Mouse (Mus musculus) heart, embryonic 10.5 days (tissue): ENCODE data around the gene Pla2g12a. TPM values are rescaled to one million over a fixed set of nuclear protein-coding genes. Genes with fewer than 3 reads are reported as not detected.

Experiments
- DNase-seq: peaks from one replicate; pipeline ENCODE4 v3.0.0-alpha.2; 2017; ENCODE audit warnings: low spot score
- H3K27ac ChIP-seq: fragments of 300-500 bp; sonication (generic); 2 replicates; pipeline ENCODE4 v1.5.1; 2016; ENCODE audit warnings: mild to moderate bottlenecking
- H3K27me3 ChIP-seq: fragments of 300-500 bp; sonication (generic); 2 replicates; pipeline ENCODE4 v1.6.1; 2016; ENCODE audit warnings: mild to moderate bottlenecking; ENCODE audit not compliant: poor library complexity, insufficient read depth, severe bottlenecking
- H3K36me3 ChIP-seq: fragments of 300-500 bp; sonication (generic); 2 replicates; pipeline ENCODE4 v1.6.1; 2016; ENCODE audit warnings: mild to moderate bottlenecking, moderate library complexity
- H3K4me1 ChIP-seq: fragments of 300-500 bp; sonication (generic); 2 replicates; pipeline ENCODE4 v1.6.1; 2016; ENCODE audit warnings: mild to moderate bottlenecking
- H3K4me3 ChIP-seq: fragments of 300-500 bp; sonication (generic); 2 replicates; pipeline ENCODE4 v1.5.1; 2016; ENCODE audit warnings: mild to moderate bottlenecking, moderate library complexity
- H3K9me3 ChIP-seq: fragments of 300-500 bp; sonication (generic); 2 replicates; pipeline ENCODE4 v1.6.1; 2016; ENCODE audit warnings: mild to moderate bottlenecking, moderate library complexity
- WGBS: fragments of 180-500 bp; shearing (Covaris S2); methylation state at CpG from one replicate; pipeline ENCODE4 v1.1.7; 2016; 5-methylcytosine and 5-hydroxymethylcytosine counted together
- polyA plus RNA-seq: library from polyadenylated mRNA; unstranded; fragments of >200 nt; fragmentation: Nextera tagmentation; extraction: Ambion mirVana; gene quantifications from 2 replicates; pipeline ENCODE4 v1.2.1, GENCODE M21; 2016

The Pla2g12a gene
- polyA plus RNA-seq, 1 experiment from 2014 or later, result 64.1 TPM

DNA sequence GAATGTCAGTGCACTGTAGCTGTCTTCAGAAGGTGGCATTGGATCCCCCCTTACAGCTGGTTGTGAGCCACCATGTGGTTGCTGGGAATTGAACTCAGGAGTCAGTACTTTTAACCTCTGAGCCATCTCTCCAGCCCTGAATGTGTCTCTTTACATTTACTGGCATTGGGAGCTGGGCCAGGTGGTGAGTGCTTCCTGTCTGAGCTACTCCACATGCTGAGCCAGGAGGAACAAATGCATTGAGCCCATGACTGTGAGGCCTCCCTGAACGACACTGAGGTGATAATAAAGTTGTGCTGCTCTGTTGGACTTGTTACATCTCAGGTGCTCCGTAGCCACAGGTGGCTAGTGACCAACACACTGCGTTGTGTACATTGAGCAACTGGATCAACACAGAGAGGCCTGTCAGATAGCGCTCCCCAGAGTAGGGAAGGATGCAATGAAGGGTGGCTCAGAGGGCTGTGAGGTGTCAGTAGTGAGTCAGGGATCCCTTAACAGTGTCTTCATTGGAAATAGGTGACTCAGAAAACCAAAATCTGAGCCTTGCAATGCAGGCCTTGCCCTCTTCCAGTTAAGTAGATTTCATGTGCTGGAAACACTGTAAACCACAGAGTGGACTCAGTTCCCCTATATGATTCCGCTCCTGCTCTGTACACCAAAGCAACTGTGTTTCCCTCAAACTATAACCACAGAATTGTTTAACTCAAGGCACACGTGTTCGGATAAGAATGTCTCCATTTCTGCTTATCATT lies 26.2 kb downstream of the Pla2g12a start:
- Histone ChIP-seq H3K4me1 (peaks cover 27% of the 10 kb centered on the region), H3K4me3 (no peak overlapping the region), H3K36me3 (peaks cover 37% of the 10 kb centered on the region), H3K27ac (no peak overlapping the region), H3K27me3 (no peaks in the 10 kb centered on the region), H3K9me3 (no peaks in the 10 kb centered on the region)
- DNase-seq, result no peak
- WGBS, result 79% methylated on average over 7 of the region's 7 CpGs

DNA sequence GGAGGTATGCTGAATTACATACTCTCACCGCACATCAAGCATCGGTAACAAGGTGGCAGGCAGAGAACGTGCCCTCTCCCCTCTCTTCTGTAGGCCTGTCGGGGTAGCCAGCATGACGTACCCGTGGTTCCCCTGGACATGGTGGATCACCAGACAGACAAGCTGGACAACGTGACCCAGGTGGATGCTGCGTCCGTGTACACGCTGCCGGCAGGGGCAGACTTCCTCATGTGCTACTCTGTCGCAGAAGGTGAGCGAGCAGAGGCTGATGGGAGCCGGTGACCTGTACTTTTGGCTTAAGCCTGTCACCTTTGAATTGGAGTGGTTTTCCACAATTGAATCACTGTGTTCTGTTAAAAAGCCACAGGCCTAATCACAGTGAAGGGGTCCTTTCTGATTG lies 33.6 kb downstream of the Pla2g12a start:
- 91% methylated on average over 14 of the region's 14 CpGs for WGBS
- peaks cover 80% of the 10 kb centered on the region for H3K36me3 ChIP-seq
- H3K27me3 ChIP-seq, result no peaks in the 10 kb centered on the region
- no peaks in the 10 kb centered on the region for H3K4me1 ChIP-seq
- DNase-seq, result peak; percentile 57
- no peak overlapping the region for H3K27ac ChIP-seq
- no peak overlapping the region for H3K4me3 ChIP-seq
- H3K9me3 ChIP-seq, result no peaks in the 10 kb centered on the region

DNA sequence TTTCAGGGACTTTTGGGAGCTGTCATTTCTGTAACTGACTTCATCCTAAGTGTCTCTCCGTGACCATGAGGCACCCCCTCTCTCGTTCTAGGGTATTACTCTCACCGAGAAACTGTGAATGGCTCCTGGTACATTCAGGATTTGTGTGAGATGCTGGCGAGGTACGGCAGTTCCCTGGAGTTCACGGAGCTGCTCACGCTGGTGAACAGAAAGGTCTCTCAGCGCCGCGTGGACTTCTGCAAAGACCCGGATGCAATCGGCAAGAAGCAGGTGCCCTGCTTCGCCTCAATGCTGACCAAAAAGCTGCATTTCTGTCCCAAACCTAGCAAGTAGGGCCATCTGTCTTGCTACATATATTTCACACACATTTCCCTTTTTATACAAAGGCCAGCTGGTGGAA lies 34.8 kb downstream of the Pla2g12a start:
- 91% methylated on average over 13 of the region's 13 CpGs for WGBS
- peak; percentile 58 for DNase-seq
- no peaks in the 10 kb centered on the region for H3K9me3 ChIP-seq
- H3K27ac ChIP-seq, result no peak overlapping the region
- no peaks in the 10 kb centered on the region for H3K27me3 ChIP-seq
- H3K4me3 ChIP-seq, result no peak overlapping the region
- peaks cover 70% of the 10 kb centered on the region for H3K36me3 ChIP-seq
- no peaks in the 10 kb centered on the region for H3K4me1 ChIP-seq

DNA sequence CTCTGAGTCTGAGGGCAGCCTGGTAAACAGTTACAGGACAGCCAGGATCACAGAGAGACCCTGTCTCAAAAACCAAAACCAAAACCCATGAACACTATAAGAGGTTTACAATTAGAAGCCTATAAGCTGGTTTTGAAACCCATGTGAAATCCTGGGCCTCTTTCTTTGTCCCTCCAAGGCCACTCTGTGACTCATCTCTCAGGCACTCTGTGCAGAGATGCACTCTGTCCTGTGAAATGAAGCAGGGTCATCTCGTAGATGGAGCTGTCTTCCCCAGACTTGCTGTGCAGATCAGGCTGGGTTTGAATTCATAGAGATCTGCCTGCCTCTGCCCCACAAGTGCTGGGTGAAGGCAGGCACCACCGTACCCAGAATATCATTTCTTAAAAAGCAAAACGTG lies 39.0 kb downstream of the Pla2g12a start:
- Histone ChIP-seq H3K27ac (no peak overlapping the region), H3K4me3 (no peak overlapping the region), H3K4me1 (no peaks in the 10 kb centered on the region), H3K36me3 (peaks cover 29% of the 10 kb centered on the region), H3K9me3 (no peaks in the 10 kb centered on the region), H3K27me3 (no peaks in the 10 kb centered on the region)
- WGBS, result 72% methylated on average over 3 of the region's 3 CpGs
- peak; percentile 24 for DNase-seq

DNA sequence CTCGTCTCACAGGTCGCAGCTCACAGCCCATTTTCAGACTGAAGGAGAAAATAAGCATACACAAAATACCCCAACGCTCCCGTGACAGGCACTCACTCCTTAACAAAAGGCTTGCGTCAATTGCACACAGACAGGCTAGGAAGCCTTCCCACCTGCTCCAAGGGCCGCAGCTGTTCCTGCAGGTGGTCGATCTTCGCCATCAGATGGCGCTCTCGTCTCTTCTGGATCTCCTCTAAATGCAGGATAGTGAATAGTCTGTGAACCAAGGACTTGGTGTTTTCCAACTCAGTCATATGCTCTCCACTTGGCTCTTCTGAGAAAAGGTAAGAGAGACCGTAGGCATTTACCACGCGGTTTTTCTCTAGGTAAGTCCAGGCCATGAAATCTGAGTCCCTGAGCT lies 40.0 kb downstream of the Pla2g12a start:
- H3K4me1 ChIP-seq, result no peaks in the 10 kb centered on the region
- no peak overlapping the region for H3K27ac ChIP-seq
- peaks cover 19% of the 10 kb centered on the region for H3K36me3 ChIP-seq
- no peaks in the 10 kb centered on the region for H3K9me3 ChIP-seq
- H3K27me3 ChIP-seq, result no peaks in the 10 kb centered on the region
- H3K4me3 ChIP-seq, result no peak overlapping the region
- DNase-seq, result peak; percentile 76
- WGBS, result 19% methylated on average over 13 of the region's 13 CpGs

DNA sequence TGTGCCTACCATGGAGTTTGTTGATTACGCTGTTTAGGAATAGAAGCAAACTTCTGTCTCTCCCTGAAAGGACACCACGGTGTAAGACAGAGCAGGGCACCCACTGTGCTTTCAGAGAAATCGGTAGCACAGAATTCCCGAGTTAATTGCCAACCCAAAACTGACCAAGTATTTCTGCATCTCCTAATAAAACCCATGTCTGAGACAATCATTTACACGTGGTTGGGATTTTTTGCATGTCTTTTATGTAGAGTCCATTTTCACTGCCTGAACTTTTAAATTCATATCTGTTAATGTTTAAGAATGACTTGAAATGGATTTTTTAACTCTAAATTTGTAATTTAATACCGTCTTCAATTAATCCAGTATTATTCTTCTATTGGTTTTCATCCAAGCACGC lies 45.2 kb downstream of the Pla2g12a start:
- H3K36me3 ChIP-seq, result no peaks in the 10 kb centered on the region
- no peak for DNase-seq
- H3K4me3 ChIP-seq, result no peak overlapping the region
- 82% methylated on average over 7 of the region's 7 CpGs for WGBS
- H3K4me1 ChIP-seq, result no peaks in the 10 kb centered on the region
- H3K27me3 ChIP-seq, result no peaks in the 10 kb centered on the region
- H3K9me3 ChIP-seq, result no peaks in the 10 kb centered on the region
- H3K27ac ChIP-seq, result no peak overlapping the region

DNA sequence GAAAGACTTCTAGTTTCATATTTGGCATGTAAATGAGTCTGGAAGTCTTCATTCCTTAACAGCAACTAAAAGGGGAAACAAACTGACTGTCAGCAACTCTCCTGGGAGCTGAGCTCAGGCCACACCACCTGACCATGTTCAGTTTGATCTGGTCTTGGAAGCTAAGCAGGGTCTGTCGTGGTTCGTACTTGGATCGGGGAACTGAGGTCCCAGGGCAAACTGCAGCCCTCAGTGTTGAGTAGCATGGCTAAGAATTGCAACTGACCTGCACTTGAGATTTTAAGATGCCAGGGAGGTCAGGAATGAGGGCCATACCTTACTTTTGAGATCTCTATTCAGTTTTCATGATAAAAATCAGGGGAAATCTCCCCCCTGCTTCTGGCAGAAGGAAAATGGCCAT lies 47.5 kb downstream of the Pla2g12a start:
- Histone ChIP-seq H3K9me3 (no peaks in the 10 kb centered on the region), H3K4me1 (no peaks in the 10 kb centered on the region), H3K27ac (no peak overlapping the region), H3K36me3 (no peaks in the 10 kb centered on the region), H3K4me3 (no peak overlapping the region), H3K27me3 (no peaks in the 10 kb centered on the region)
- DNase-seq, result peak; percentile 54
- WGBS, result 87% methylated on average over 3 of the region's 3 CpGs

DNA sequence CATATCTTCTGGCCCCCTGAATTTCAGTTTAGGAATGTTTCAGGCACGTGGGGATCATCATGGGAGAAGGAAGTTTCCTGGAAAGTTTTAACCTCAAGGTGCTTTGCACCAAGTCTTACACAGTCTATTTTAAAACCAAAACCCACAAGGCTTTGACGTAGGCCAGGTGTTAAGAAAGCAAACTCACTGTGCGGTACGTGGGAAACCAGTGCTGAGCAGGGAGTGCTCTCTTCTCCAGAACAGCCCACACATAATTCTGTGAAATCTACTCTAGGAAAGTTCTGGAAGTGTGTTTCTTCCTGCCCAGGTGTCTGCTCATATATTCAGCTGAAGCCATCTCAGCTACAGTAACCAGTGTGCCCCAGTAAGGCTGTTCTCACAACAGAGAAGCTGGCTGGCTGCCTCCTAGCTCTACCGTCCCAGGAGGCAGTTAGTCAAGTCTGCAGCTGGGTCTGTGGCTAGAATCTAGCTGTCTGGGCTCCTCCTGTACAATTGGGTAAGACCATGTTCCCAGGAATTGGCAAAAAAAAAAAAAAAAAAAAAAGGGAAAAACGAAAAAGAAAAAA lies 51.9 kb downstream of the Pla2g12a start:
- no peak overlapping the region for H3K27ac ChIP-seq
- no peak for DNase-seq
- H3K4me1 ChIP-seq, result no peaks in the 10 kb centered on the region
- 66% methylated on average over 6 of the region's 6 CpGs for WGBS
- H3K9me3 ChIP-seq, result no peaks in the 10 kb centered on the region
- H3K36me3 ChIP-seq, result no peaks in the 10 kb centered on the region
- H3K4me3 ChIP-seq, result no peak overlapping the region
- no peaks in the 10 kb centered on the region for H3K27me3 ChIP-seq

DNA sequence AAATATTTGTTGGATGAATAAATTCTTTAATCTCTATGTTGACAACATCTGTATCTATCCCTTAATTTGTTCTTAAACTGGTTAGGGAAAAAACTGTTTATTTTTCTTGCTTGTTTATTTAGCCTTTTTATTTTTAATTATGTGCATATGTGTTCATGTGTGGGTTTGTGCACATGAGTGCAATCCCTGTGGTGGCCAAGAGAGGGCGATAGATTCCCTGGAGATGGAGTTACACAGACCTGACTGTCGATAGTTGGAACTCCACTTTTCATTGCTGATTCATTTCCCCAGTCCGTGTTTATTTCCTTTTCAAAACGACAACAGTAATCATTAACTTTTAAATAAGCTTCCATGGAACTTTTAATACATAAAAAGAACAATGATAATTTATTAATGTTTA lies 54.0 kb downstream of the Pla2g12a start:
- WGBS, result 46% methylated on average over 4 of the region's 4 CpGs
- H3K9me3 ChIP-seq, result no peaks in the 10 kb centered on the region
- no peaks in the 10 kb centered on the region for H3K36me3 ChIP-seq
- no peak for DNase-seq
- no peaks in the 10 kb centered on the region for H3K27me3 ChIP-seq
- no peak overlapping the region for H3K4me3 ChIP-seq
- H3K4me1 ChIP-seq, result no peaks in the 10 kb centered on the region
- no peak overlapping the region for H3K27ac ChIP-seq

DNA sequence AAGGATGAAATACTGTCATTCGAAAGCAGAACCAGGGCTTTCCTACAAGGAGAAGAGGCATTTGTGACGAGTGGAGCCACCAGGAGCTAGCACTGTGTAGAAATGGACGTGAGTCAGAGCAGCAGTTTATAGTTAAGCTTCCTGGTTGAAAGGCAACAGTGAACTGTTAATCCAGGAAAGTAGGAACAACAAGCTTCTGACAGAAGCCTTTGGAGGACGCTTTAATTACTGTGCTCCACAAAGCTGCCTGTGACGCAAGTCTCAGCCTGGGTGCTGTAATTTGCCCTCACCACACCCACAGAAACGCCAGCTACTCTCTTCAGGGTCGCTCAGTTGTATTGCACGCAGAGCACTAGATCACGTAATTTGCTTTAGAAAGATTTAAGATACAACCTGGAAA lies 58.2 kb downstream of the Pla2g12a start:
- no peak overlapping the region for H3K27ac ChIP-seq
- DNase-seq, result no peak
- H3K9me3 ChIP-seq, result no peaks in the 10 kb centered on the region
- H3K36me3 ChIP-seq, result no peaks in the 10 kb centered on the region
- no peaks in the 10 kb centered on the region for H3K27me3 ChIP-seq
- WGBS, result 69% methylated on average over 9 of the region's 9 CpGs
- no peak overlapping the region for H3K4me3 ChIP-seq
- H3K4me1 ChIP-seq, result no peaks in the 10 kb centered on the region

DNA sequence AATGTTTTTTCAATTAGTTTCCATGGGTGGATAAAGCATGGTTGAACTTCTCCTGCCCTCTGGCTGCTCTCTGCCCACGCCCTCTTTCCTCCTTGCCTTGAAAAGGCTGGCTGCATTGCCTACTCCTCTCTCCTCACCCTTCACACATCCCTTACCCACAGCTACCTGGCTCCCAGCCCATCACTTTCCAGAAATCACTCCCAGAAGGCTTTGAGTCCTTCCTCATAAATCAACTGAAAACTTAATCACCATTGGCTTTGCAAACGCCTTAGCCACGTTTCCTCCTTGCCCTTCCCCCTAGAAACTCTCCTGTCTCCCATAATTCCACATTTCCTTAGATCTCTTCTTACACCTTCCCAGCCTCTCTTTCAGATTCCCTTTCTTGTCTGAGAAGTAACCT lies 59.4 kb downstream of the Pla2g12a start:
- H3K27ac ChIP-seq, result no peak overlapping the region
- no peaks in the 10 kb centered on the region for H3K9me3 ChIP-seq
- H3K4me3 ChIP-seq, result no peak overlapping the region
- H3K27me3 ChIP-seq, result no peaks in the 10 kb centered on the region
- no peak for DNase-seq
- 58% methylated on average over 3 of the region's 3 CpGs for WGBS
- H3K36me3 ChIP-seq, result no peaks in the 10 kb centered on the region
- no peaks in the 10 kb centered on the region for H3K4me1 ChIP-seq

DNA sequence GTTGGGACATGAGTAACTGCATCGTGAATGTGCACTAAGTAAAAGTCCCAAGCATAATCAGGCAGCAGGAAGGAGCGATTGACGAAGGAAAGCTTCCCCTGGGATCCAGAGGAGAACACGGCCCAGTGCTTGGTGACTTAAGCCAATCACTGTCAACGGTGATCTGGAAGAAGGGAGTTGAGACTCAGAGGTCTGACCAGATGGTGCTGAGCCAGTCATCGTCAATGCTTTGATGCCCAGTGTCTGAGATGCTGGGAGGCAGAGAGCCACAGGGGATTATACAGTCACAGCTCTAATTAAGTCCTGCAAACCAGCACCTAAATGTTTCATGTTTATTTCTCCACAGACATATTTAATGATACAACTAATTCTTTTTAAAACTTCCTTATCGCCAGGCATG lies 60.7 kb downstream of the Pla2g12a start:
- Histone ChIP-seq H3K4me1 (no peaks in the 10 kb centered on the region), H3K27ac (no peak overlapping the region), H3K27me3 (no peaks in the 10 kb centered on the region), H3K9me3 (no peaks in the 10 kb centered on the region), H3K4me3 (no peak overlapping the region), H3K36me3 (no peaks in the 10 kb centered on the region)
- DNase-seq, result no peak
- WGBS, result 51% methylated on average over 7 of the region's 7 CpGs

DNA sequence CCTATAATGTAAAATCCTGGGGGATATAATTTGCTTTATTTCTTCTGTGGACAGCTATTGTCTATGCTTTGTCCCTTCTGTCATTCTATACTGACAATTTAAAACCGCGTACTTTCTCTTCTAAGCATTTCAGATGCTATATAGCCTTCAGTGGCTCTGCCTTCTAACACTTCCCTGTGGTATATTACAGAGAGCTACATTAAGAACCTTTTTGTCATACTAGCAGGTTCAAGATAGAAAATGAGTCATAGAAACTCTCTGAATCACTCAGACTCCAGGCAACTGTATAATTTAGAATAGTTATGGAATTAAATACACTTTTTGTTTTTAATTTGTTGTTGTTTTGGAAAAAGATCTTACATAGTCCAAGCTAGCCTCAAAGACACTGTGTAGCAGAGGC lies 62.4 kb downstream of the Pla2g12a start:
- H3K9me3 ChIP-seq, result no peaks in the 10 kb centered on the region
- WGBS, result 90% methylated on average over 2 of the region's 2 CpGs
- no peak for DNase-seq

DNA sequence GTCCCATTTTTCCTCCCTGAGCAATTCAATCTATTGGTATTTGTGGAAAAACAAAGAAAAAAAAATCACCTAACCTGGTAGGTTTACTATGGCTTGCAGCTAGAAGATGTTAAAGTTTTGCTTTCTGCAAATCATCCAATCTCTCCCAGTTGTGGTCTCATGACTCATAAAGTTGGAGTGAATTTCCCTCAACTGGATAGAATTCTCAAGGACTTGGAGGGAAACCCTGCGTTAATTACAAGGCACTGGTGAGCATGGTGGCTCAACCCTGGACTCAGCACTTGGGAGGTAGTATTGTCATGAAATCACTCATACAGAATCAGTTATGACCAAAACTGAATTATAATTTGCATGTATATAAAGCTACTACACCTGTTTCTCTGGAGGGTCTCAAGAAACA lies 62.9 kb downstream of the Pla2g12a start:
- H3K4me3 ChIP-seq, result no peak overlapping the region
- H3K9me3 ChIP-seq, result no peaks in the 10 kb centered on the region
- WGBS, result 92% methylated on average over 1 of the region's 1 CpGs
- no peaks in the 10 kb centered on the region for H3K27me3 ChIP-seq
- no peak for DNase-seq
- H3K36me3 ChIP-seq, result no peaks in the 10 kb centered on the region
- no peaks in the 10 kb centered on the region for H3K4me1 ChIP-seq
- H3K27ac ChIP-seq, result no peak overlapping the region

More for the DNA sequence above, 62.4 kb downstream of the Pla2g12a start:
- Histone ChIP-seq H3K4me3 (no peak overlapping the region), H3K27ac (no peak overlapping the region), H3K36me3 (no peaks in the 10 kb centered on the region), H3K27me3 (no peaks in the 10 kb centered on the region), H3K4me1 (no peaks in the 10 kb centered on the region)
